Mouse (Mus musculus) neutrophil, adult 5-6 weeks (primary cell): ENCODE measurements around the gene Vmn2r108. TPM values are rescaled to one million over a fixed set of nuclear protein-coding genes. Genes with fewer than 3 reads are reported as not detected.
"Not testable (repeated sequence)": the region's sequence is repeated elsewhere in the genome, so short reads cannot be mapped to it uniquely, and the experiment has no call there.

Experiments used
- ATAC-seq: fragments of 151-379, 151-347 bp; 2 replicates; pipeline ENCODE4 v1.8.0; 2017; ENCODE audit warnings: mild to moderate bottlenecking, moderate TSS enrichment; ENCODE audit not compliant: insufficient number of reproducible peaks, poor library complexity, low FRiP score, severe bottlenecking; ENCODE audit errors: extremely low read depth
- total RNA-seq: library from RNA; stranded (forward); fragments of 200-1000 nt; gene quantifications from 2 replicates; pipeline ENCODE4 v1.2.3, GENCODE M21; 2017

The Vmn2r108 gene
- not detected in 2 replicates for total RNA-seq

- ATAC-seq: no peak
Measured at GRCm38 (mm10) chr17:20481231-20481630, at the start of gene Vmn2r108. Gene Vmn2r108 (minus strand): TSS chr17:20481331.

DNA sequence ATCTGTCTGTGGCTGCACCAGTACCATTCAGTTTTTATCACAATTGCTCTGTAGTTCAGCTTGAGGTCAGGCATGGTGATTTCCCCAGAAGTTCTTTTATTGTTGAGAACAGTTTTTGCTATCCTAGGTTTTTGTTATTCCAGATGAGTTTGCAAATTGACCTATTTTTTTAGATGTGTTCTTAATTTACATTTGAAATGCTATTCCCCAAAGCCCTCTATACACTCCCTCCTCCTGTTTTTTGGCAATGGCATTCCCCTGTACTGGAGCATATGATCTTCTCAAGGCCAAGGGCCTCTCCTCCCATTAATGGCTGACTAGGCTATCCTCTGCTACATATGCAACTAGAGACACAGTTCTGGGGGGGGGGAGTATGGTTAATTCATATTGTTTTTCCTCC, 27.1 kb upstream of the Vmn2r108 start:
- not testable (repeated sequence) for ATAC-seq

DNA sequence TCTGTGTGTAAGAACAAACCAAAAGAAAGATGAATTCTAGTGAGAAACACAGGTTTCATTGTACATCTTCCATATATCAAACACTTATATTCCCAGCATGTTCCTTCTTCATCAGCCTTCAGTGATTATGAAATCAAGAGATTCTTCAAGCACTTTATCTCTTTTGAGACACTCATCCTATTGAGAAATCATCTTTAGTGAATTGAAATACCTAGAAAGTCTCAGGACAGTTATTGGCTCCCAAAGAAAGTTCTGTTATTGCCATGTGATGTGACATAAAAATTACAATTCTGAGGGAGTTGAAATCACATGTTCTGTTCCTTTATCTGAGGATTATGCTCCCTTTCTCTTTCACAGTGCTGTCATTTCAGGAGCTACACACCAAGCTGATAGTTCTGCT, 16.7 kb upstream of the Vmn2r108 start, which contains the start of gene Vmn1r225:
TSS of gene Vmn1r225 (plus strand) at position 301 of the 400 bp plus-strand sequence.
- no peak for ATAC-seq

DNA sequence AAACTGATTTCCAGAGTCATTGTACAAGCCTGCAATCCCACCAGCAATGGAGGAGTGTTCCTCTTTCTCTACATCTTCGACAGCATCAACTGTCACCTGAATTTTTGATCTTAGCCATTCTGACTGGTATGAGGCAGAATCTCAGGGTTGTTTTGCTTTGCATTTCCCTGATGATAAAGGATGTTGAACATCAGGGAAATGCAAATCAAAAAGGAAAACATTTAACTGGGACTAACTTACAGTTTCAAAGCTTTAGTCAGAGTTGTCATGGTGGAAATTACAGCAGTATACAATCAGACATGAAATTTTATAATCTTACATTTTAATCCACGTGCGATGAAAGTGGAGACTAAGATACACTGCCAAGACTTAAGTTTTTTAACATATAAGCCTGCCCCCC, 7.8 kb downstream of the Vmn2r108 start:
- ATAC-seq: no peak

DNA sequence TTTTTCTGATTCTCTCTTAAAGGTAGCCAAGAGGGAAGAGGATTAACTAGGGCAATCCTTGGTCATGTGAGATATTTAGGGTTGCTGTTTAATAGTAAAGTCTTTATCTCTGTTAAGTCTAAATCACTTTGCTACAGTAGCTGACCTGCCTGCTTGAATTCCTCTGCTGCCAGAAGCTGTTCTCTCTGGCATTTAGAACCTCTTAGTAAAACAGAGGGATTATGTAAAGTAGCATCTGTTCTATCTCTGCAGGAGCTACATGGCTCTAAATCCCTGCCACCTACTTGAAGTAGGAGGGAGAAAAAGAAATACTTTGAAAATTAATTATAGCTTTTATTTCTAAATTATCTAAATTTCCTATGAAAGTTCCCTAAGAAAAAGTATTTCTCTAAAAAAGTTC, 41.9 kb downstream of the Vmn2r108 start:
- ATAC-seq: no peak

DNA sequence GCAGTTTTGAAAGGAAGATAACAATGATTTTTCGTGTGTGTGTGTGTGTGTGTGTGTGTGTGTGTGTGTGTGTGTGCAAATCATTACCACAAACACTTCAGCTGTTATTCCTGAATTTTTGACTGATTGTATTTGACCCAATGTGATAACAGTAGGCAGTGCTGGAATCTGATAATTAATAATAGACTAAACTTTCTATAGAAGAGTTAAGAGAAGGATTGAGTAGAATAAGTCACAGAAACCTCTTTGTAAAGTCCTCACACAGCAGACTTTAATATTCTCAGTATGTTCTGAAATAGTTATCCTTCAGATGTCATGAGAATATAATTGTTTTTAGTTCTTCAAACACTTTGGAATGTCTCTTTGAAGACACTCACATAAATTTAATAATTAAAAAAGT, 67.3 kb downstream of the Vmn2r108 start, which contains the start of gene Vmn1r224:
TSS of gene Vmn1r224 (plus strand) at position 301 of the 400 bp plus-strand sequence.
- ATAC-seq: no peak

Other genes with a start within 250 kb of the Vmn2r108 start
- 0.12 TPM in 1 of 2 replicates, not detected in the other for gene Vmn2r105, start 246.3 kb downstream of the Vmn2r108 start, total RNA-seq
- gene Vmn2r106, start 195.8 kb downstream of the Vmn2r108 start, total RNA-seq: not detected in 2 replicates
- not detected in 2 replicates for gene Vmn2r107, start 136.1 kb downstream of the Vmn2r108 start, total RNA-seq
- 0.12 TPM in 2 replicates for gene Vmn1r224, start 67.2 kb downstream of the Vmn2r108 start, total RNA-seq
- not detected in 2 replicates for gene Vmn1r225, start 16.8 kb upstream of the Vmn2r108 start, total RNA-seq
- gene Vmn2r109, start 83.4 kb upstream of the Vmn2r108 start, total RNA-seq: not detected in 2 replicates
- gene Vmn2r110, start 115.1 kb upstream of the Vmn2r108 start, total RNA-seq: not detected in 2 replicates
- not detected in 2 replicates for gene Fpr-rs3, start 143.5 kb upstream of the Vmn2r108 start, total RNA-seq
- gene Vmn1r226, start 201.5 kb upstream of the Vmn2r108 start, total RNA-seq: not detected in 2 replicates
- gene Vmn1r227, start 248.5 kb upstream of the Vmn2r108 start, total RNA-seq: 0.37 TPM in 1 of 2 replicates, not detected in the other